Mouse (Mus musculus) brain, embryonic 14.5 days (tissue): Measurements from ENCODE around the gene Bicc1. TPM values are rescaled to one million over a fixed set of nuclear protein-coding genes. Genes with fewer than 3 reads are reported as not detected.

Source experiments
- DNase-seq: peaks from one replicate; pipeline ENCODE4 v3.0.0-alpha.2; 2011; ENCODE audit warnings: low read depth
- CTCF ChIP-seq: fragments of 200-500 bp; IDR thresholded peaks from 2 replicates; pipeline ENCODE4 v1.5.1; 2012; ENCODE audit warnings: inconsistent platforms, mild to moderate bottlenecking, moderate library complexity, borderline replicate concordance; ENCODE audit not compliant: insufficient read depth, insufficient read length; ENCODE audit errors: extremely low read depth
- POLR2A ChIP-seq: fragments of 200-500 bp; IDR thresholded peaks from 2 replicates; pipeline ENCODE4 v1.6.1; 2012; ENCODE audit warnings: mild to moderate bottlenecking, inconsistent platforms, borderline replicate concordance; ENCODE audit not compliant: poor library complexity, insufficient read depth, insufficient read length, severe bottlenecking; ENCODE audit errors: extremely low read depth
- polyA plus RNA-seq: library from polyadenylated mRNA; depleted of rRNA; stranded (reverse); fragments of >200 nt; gene quantifications from 2 replicates; pipeline ENCODE4 v1.2.3, GENCODE M21; 2012; rRNA removed

Gene Bicc1
- polyA plus RNA-seq, 1 experiment, result 6.9 TPM

GRCm38 (mm10) chr10:70915096-70915495 lies 244.4 kb downstream of the Bicc1 start:
- TF ChIP-seq CTCF (no peak), POLR2A (no peak)
- no peak for DNase-seq

- TF ChIP-seq CTCF (no peak), POLR2A (no peak)
These were observed 255.6 kb downstream of the Bicc1 start for GRCm38 (mm10) chr10:70903936-70904335.

GRCm38 (mm10) chr10:70902751-70903485 lies 256.6 kb downstream of the Bicc1 start:
- DNase-seq, result peak; percentile 57
- TF ChIP-seq POLR2A, result no peak
- TF ChIP-seq CTCF, result no peak

More at GRCm38 (mm10) chr10:70903936-70904335, 255.6 kb downstream of the Bicc1 start:
- DNase-seq, result no peak

GRCm38 (mm10) chr10:70901193-70901875 lies 258.2 kb downstream of the Bicc1 start:
- TF ChIP-seq CTCF, result no peak
- no peak for TF ChIP-seq POLR2A
- DNase-seq, result peak; percentile 87

GRCm38 (mm10) chr10:70895891-70896290 lies 263.6 kb downstream of the Bicc1 start:
- TF ChIP-seq CTCF, result no peak
- no peak for TF ChIP-seq POLR2A
- no peak for DNase-seq

- no peak for DNase-seq
- no peak for TF ChIP-seq CTCF
- TF ChIP-seq POLR2A, result no peak
These were observed 281.5 kb downstream of the Bicc1 start for GRCm38 (mm10) chr10:70878046-70878445.

- no peak for TF ChIP-seq CTCF
- TF ChIP-seq POLR2A, result no peak
- DNase-seq, result no peak
These were observed 281.9 kb downstream of the Bicc1 start for GRCm38 (mm10) chr10:70877631-70878030.

GRCm38 (mm10) chr10:70876522-70876921 lies 283.0 kb downstream of the Bicc1 start:
- peak; percentile 60 for DNase-seq
- TF ChIP-seq POLR2A, result no peak

GRCm38 (mm10) chr10:70876119-70876518 lies 283.4 kb downstream of the Bicc1 start:
- DNase-seq, result no peak
- no peak for TF ChIP-seq POLR2A
- peak; percentile 52; the same call in 1 of the 2 replicates for TF ChIP-seq CTCF

- DNase-seq, result peak; percentile 44
- TF ChIP-seq POLR2A (no peak), CTCF (no peak)
These were observed 284.4 kb downstream of the Bicc1 start for GRCm38 (mm10) chr10:70874994-70875538.

Other genes with a start within 250 kb of the Bicc1 start
- gene Tfam, start 78.6 kb upstream of the Bicc1 start, polyA plus RNA-seq, result 19.2 and 20.4 TPM in 2 replicates
- gene Ube2d1, start 125.6 kb upstream of the Bicc1 start, polyA plus RNA-seq, result 239 and 272 TPM in 2 replicates
- gene Cisd1, start 185.3 kb upstream of the Bicc1 start, polyA plus RNA-seq, result 98.2 and 110 TPM in 2 replicates
- gene Ipmk, start 188.1 kb upstream of the Bicc1 start, polyA plus RNA-seq, result 15.6 and 20.5 TPM in 2 replicates